Mouse (Mus musculus): ENCODE results near the gene Rasgef1b.

- TF ChIP-seq CTCF (IDR thresholded peaks at IDR 0.05; ENCODE audit: extremely low read depth, insufficient read depth, low read length), result no peak
- no peak for TF ChIP-seq POLR2A (IDR thresholded peaks at IDR 0.05; ENCODE audit: extremely low read depth, insufficient read depth, low read length)
Measured at GRCm38 (mm10) chr5:99478716-99479115, 250.1 kb downstream of the Rasgef1b start.

Data from cortical plate, adult 2 months (tissue).